Mouse (Mus musculus): ENCODE measurements around the gene Prpf4. TPM values are rescaled to one million over a fixed set of nuclear protein-coding genes. Genes with fewer than 3 reads are reported as not detected.

The Prpf4 gene
- total and polyA plus RNA-seq, 3 experiments = 18.1 to 33.7 (median 33.5) TPM

DNA sequence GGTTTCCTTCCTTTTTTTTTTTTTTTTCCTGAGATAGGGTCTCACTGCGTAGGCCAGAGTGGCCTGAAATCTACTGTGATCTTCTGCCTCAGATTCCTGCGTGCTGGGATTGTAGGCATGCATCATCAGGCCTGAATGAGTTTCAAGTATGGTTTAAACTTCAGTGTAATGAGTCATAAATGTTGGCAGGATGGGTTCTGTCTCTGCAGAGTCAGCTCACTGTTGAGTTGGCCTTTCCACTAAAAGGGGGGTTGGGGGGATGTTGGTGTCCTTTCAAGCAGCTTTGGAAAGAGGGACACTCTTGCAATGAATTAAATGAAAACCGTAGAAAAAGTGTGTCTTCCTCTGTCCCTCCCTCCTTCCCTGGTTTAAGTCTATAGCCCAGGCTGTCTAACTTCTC, 9.6 kb upstream of the Prpf4 start:
- H3K9ac ChIP-seq (ENCODE audit: insufficient read depth, low read depth) = no peak overlapping the region
- dilution Hi-C loops (cut with MboI; ENCODE audit: extremely low pct_ligation_motif_present, extremely low pct_unique_long_range_greater_than_20kb, low sequenced_read_pairs) (no loop called here), in situ Hi-C loops (cut with MboI; ENCODE audit: low pct_ligation_motif_present, low pct_unique_long_range_greater_than_20kb, low sequenced_read_pairs) (no loop called here)
- H3K27ac ChIP-seq (ENCODE audit: insufficient read depth, low read depth) = no peak overlapping the region
- peaks cover 28% of the 10 kb centered on the region for H3K79me2 ChIP-seq (replicated peaks; ENCODE audit: control insufficient read depth, extremely low read depth, insufficient read depth, poor library complexity, severe bottlenecking)
- no peak overlapping the region for H3K4me2 ChIP-seq (ENCODE audit: insufficient read depth, low read depth, poor library complexity, severe bottlenecking)
- H3K36me3 ChIP-seq (replicated peaks in 1 of 2; ENCODE audit: control insufficient read depth in 1 of 2, insufficient read depth in 1 of 2, low read length in 1 of 2) = peaks cover 49 to 86% of the 10 kb centered on the region in 2 experiments
- H3K4me3 ChIP-seq (replicated peaks in 1 of 3; ENCODE audit: low read depth in 2 of 3, low read length in 2 of 3, poor library complexity in 1 of 3) = no peak overlapping the region
- H3K27me3 ChIP-seq (replicated peaks) = no peaks in the 10 kb centered on the region
- peaks cover 0 to under 1% of the 10 kb centered on the region in 2 experiments; a peak in 1 of 4 replicates for H3K4me1 ChIP-seq (ENCODE audit: control insufficient read depth in 1 of 2, insufficient read depth in 2 of 2)
- no peak for DNase-seq (ENCODE audit: extremely low read depth)
- no peaks in the 10 kb centered on the region for H3K9me3 ChIP-seq (replicated peaks; ENCODE audit: low read length)
- TF ChIP-seq MAFK (IDR thresholded peaks at IDR 0.05; ENCODE audit: insufficient replicate concordance, low read length) (no peak), ZC3H11A (IDR thresholded peaks at IDR 0.05; ENCODE audit: low read depth, low read length) (no peak), JUND (conservative IDR thresholded peaks at IDR 0.05; ENCODE audit: low read depth, low read length) (no peak), MEF2A (IDR thresholded peaks at IDR 0.05; ENCODE audit: borderline replicate concordance, low read depth, low read length) (no peak)

GRCm38 (mm10) chr4:62406133-62406532, 2.5 kb upstream of the Prpf4 start:
- no peak for TF ChIP-seq KAT2A (IDR thresholded peaks at IDR 0.05; ENCODE audit: insufficient replicate concordance, low read length)
- TF ChIP-seq MXI1 (IDR thresholded peaks at IDR 0.05; ENCODE audit: low read depth, low read length) = no peak
- no peak for TF ChIP-seq BHLHE40 (IDR thresholded peaks at IDR 0.05; ENCODE audit: low read depth, low read length)
- TF ChIP-seq GABPA (IDR thresholded peaks at IDR 0.05; ENCODE audit: insufficient replicate concordance, low read depth, low read length) = no peak
- no peak for TF ChIP-seq CTCF (conservative IDR thresholded peaks at IDR 0.05 in 1 of 2, IDR thresholded peaks at IDR 0.05 in 1 of 2; ENCODE audit: low read depth in 2 of 2, low read length in 2 of 2)
- TF ChIP-seq USF2 (conservative IDR thresholded peaks at IDR 0.05; ENCODE audit: low read depth, low read length) = no peak
- TF ChIP-seq CHD2 (IDR thresholded peaks at IDR 0.05; ENCODE audit: low read length) = no peak
- TF ChIP-seq ZC3H11A (IDR thresholded peaks at IDR 0.05; ENCODE audit: low read depth, low read length) = no peak
- no peak for TF ChIP-seq TBP (conservative IDR thresholded peaks at IDR 0.05; ENCODE audit: low read depth, low read length)
- TF ChIP-seq IRF4 (IDR thresholded peaks at IDR 0.05; ENCODE audit: low read depth, low read length) = no peak
- no peak for TF ChIP-seq ETS1 (conservative IDR thresholded peaks at IDR 0.05; ENCODE audit: low read depth, low read length)
- TF ChIP-seq POLR2A (IDR thresholded peaks at IDR 0.05; ENCODE audit: low read depth, low read length) = no peak
- no peak for TF ChIP-seq HCFC1 (IDR thresholded peaks at IDR 0.05; ENCODE audit: low read depth, low read length)
- no peak for TF ChIP-seq JUN (IDR thresholded peaks at IDR 0.05; ENCODE audit: insufficient read depth, low read depth, low read length)
- Histone ChIP-seq H3K4me1 (ENCODE audit: control insufficient read depth in 1 of 2, insufficient read depth in 2 of 2) (peaks cover 8 to 39% of the 10 kb centered on the region in 2 experiments), H3K9me3 (replicated peaks; ENCODE audit: low read length) (no peaks in the 10 kb centered on the region), H3K79me2 (replicated peaks; ENCODE audit: control insufficient read depth, extremely low read depth, insufficient read depth, poor library complexity, severe bottlenecking) (peaks cover 67% of the 10 kb centered on the region), H3K4me2 (ENCODE audit: insufficient read depth, low read depth, poor library complexity, severe bottlenecking) (no peak overlapping the region), H3K36me3 (replicated peaks in 1 of 2; ENCODE audit: control insufficient read depth in 1 of 2, insufficient read depth in 1 of 2, low read length in 1 of 2) (peaks cover 14 to 54% of the 10 kb centered on the region in 2 experiments), H3K4me3 (replicated peaks in 1 of 3; ENCODE audit: low read depth in 2 of 3, low read length in 2 of 3, poor library complexity in 1 of 3) (no peak overlapping the region), H3K27ac (ENCODE audit: insufficient read depth, low read depth) (no peak overlapping the region), H3K27me3 (replicated peaks) (no peaks in the 10 kb centered on the region), H3K9ac (ENCODE audit: insufficient read depth, low read depth) (no peak overlapping the region)
- dilution Hi-C loops (cut with MboI; ENCODE audit: extremely low pct_ligation_motif_present, extremely low pct_unique_long_range_greater_than_20kb, low sequenced_read_pairs) (no loop called here), in situ Hi-C loops (cut with MboI; ENCODE audit: low pct_ligation_motif_present, low pct_unique_long_range_greater_than_20kb, low sequenced_read_pairs) (loop anchor here (10.0 kb wide), 1 partner anchor 99 kb away; the partner anchor contains the start of gene Hdhd3)
- DNase-seq (ENCODE audit: extremely low read depth) = no peak
